Mouse (Mus musculus) A20 (cell line): Measurements from ENCODE around the gene Marc1.
A peak's percentile ranks its signal among the peaks of the same experiment; 100 is the strongest.

Source experiments
- DNase-seq: peaks from one replicate; pipeline ENCODE4 v3.0.0-alpha.2; 2011; ENCODE audit warnings: low read depth, low spot score

The Marc1 gene

DNA sequence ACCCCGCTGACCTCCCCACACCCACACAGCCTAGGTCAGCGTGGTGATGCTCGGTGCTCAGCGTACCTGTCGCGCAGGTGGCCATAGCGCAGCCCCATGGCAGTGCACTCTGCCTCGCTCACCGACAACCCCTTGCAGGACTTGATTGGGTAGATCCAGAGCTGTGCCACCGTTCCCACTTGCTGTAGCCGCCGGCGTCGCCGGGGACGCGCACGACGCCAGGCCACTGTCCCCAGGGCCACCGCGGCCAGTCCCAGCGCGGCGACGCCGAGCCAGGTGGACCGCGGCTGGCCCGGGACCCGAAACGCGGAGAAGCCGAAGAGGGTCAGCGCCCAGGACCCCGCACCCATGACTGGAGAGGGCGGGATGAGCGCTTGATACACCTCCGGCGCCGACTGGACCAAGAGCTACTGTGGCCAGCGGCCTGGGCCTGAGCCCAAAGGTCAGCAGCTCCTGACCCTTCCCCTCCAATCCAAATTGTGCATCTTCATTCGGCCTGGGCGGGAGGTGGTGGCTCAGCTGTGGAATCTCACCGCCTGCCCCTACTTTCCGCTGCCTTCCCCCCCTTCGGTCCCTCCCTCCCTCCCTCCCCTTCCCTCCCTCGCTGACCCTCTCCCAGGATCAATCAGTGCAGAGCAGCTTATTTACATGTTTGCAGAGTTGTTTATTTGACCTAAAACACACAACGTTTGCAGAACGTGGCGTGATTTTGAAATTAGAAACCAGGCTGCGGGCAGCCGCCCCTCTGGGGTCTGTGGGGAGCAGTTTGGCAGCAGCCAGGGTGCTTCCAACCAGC, at the start of gene Marc1:
TSS of gene Marc1 (minus strand) at position 534 of the 796 bp plus-strand sequence.
- DNase-seq: no peak

DNA sequence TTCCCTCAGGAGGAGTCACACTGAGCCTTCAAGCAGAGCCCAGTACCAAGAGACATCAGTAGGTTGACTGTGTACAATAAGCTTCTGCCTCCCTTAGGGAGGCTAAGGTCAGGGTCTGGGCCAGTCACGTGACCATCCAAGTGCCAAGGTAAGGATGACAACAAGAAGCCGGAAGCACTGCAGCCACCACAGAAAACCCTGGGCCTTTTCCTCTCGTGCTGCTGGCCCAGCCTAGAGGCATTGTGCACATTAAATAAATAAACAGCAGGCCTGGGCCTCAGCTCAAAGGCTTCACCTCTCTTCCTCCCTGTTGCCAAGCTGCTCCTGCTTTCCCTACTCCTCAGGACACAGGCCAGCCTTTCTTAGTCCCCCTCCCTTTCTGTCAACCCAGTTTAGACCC, 49.2 kb upstream of the Marc1 start:
- no peak for DNase-seq

DNA sequence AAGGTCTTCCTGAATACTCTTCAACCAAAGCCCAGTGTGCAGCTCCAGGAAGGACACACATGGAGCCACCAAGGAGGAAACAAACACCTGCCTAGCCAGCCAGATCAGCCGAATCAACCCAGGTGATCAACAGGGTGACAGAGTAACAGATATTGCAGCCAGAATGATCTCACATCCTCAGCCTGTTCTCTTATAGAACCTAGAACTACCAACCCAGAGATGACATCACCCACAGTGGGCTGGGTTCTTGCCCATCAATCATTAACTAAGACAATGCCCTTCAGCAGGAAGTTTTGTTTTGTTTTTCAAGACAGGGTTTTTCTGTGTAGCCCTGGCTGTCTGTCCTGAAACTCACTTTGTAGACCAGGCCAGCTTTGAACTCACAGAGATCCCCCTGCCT, 47.1 kb upstream of the Marc1 start:
- no peak for DNase-seq

DNA sequence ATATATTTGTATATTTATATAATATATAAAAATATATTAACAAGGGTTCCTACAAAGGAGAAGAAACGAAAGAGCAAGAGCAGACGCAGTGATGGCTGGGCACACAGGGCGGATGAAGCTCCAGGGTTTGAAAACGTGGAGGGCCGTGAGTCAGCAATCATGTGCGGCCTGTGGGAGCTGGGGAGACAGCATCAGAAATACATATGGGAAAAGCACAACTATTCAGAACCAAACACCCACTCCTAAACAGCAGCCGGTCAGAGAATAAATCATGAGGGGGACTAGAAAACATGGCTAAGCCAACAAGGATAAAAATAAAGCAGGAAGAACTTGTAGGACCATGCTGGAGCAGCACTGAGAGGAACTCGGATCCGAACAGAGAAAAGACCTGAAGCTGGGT, 46.1 kb upstream of the Marc1 start:
- DNase-seq: no peak

DNA sequence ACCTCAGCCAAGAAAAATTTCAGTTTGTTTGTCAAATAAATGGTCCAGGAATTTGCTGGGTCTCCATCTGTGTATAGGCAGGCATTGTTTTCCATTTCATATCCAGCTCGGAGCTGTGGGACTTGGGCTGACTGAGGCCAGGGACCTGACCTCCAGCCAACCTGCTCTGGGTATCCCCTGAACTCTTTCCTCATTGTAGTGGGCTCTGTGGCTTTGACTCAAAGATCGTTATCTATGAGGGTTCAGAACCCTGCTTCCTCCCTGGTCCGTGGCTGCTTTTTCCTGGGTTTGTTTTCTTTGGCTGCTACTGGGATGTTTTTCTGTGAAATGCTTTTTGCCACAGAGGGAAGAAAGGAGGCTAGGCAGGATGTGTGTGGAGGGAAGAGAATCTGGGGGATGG, 42.8 kb upstream of the Marc1 start:
- DNase-seq: no peak

DNA sequence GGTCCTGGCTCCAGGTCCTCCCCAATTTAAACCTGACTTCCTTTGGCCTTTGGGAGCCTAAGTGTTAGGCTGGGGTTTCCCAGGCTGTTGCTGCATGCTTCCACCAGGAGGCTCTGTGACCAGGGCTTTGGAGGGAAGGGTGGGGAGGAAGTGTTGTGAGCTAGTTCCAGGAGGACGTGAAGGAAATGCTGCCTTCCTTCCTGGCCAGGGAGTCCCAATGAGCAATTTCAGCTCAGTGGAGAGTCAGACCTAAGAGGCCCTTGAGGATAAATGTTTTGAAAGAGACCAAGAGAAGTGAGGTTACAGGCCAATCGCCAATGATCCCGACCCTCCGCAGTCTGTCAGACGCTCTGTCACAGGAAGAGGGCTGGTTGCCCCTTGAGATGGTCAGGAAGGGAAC, 42.2 kb upstream of the Marc1 start:
- DNase-seq: no peak

DNA sequence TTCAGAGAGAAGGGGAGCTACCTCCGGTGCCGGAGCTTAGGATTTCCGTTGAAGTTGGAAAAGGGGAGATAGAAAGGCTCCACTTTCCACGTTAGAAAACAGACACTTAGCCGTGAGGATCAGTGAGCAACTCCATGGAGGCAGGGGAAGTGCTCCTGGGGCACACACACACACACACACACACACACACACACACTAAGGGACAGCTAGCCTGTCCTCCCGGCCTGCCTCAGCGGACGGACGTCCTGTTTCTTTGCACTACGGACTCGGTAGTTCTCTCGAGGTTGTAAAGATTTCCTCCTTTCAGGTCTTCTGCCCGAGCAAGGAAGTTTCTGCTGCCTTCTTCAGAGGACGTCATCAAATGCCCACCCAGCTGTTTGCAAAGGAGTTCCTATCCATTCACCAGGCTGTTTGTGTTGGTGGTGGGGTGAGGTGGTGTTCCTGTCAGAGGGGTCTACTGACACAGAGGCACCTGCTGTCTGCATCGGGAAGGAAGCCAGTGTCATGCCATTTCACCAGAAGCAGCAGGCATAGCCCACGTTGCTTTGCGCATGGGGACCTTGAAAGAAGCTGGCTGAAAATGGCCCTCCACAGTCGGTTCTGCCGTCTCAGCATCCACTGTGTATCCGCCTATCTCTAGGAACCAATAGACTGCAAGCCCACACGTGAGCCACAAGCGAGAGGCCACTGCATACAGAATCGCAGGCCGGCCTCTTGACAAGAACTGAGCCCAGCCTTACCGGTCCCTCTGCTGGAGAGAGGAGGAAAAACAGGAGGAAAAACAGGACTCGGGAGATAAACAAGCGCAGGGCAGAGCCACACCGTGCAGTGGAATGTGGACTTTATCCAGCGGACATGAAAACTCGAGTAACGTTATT, 40.9 kb upstream of the Marc1 start:
- DNase-seq: peak; percentile 34

DNA sequence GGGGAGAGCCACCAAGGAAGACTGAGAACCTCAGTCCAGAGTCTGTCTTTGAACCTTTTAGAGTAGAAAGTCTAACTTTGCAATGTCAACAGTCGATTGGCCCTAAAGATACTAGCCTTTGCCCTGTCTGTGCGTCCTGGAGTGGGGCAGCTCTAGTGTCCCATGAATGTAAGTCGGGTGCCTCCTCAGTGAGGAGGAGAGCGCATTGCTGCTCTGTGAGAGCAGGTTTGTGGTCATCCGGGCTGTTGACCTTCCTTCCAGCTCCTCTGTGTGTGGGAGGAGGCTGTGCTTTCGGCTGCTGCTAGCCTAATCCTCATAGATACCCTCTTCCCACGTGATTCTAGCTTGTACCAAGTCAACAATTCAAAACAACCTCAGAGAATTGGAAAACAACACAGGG, 40.1 kb upstream of the Marc1 start:
- DNase-seq: no peak

DNA sequence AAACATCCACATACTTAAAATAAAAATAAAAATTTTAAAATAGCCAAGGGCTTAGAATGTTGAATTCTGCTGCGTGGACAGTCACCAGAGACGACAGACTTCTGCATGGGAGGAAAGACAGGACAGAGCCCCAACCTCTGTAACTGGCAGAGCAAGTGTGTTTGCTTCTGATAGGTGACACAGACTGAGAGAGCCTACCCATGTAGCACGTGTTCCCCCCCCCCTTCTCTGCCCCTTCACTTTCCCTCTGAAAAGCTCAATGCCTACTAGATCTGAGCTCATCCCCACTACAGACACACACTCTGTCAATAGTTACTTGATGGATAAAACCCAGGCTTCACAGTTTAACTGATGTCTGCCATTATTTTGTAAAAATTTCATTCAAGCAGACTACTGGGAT, 35.9 kb upstream of the Marc1 start:
- no peak for DNase-seq

DNA sequence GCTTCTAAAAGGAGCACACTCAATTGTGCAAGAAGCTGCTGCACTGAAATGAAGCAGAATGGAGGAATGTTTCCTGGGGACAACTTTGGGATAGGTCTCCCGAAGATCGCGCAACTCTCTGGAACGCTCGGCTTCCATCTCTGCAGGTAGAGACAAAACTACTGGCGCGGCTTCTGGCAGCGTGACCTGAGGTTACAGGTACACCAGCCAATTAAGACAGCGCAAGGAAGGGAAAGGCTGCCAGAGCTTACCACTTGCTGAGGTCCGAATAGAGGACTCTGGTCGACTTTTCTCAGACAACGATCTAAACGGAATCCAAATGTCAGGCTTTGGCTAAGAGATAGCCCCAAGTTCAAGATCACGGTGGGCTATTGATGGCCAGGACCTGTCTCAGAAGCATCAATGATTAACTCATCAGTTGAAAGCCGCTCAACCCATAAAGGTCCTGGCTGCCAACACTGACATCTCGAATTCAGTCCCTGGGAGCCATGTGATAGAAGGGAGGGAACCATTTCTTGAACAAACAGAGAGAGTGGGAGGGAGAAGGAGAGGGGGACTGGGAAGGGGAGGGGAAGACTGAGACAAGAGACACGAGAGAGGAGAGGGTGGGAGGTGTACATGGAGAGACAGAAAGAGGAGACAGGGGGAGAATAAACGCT, 35.1 kb upstream of the Marc1 start, which contains the start of gene Marc2:
TSS of gene Marc2 (minus strand) at position 360 of the 659 bp plus-strand sequence.
- DNase-seq: no peak

DNA sequence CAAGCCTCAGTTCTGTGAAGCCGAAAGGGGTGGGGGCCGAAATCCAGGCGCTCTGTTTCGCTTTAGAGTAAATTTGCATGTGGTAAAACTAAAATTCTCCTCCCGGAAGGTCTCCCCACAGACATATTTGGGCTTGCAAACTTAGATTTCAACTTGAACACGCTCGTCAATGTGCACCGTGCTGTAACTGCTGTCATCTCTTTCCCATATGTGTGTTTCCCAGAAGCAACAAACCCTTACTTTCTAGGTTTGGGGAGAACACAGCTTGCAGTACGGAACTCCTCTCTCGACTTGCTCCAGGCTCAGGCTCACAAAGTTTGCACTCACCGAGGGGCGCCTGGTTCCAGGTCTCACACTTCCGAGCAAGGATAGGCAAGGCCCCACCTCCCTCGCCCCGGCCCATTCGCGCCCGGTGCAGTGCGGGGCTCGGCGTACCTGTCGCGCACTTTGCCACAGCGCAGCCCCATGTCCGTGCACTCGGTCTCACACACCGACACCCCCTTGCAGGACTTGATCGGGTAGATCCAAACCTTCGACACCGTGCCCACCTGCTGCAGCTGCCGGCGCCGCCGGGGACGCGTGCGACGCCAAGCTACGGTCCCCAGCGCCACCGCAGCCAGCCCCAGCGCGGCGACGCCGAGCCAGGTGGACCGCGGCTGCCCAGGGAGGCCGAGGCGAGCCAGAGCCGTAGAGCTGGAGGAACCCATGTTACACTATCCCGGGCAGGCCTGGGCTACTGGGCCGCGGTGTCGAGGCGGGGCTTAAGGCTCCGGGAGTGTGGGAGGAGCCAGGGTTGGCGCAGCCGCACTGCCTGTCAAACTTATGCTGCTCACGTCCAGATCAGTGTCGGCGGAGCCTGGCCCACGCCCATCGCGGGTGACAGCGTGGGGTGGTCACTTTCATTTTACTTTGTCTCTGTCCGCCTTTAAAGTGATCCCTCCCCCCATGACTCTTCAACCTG, 34.3 kb upstream of the Marc1 start:
- peak; percentile 92 for DNase-seq

DNA sequence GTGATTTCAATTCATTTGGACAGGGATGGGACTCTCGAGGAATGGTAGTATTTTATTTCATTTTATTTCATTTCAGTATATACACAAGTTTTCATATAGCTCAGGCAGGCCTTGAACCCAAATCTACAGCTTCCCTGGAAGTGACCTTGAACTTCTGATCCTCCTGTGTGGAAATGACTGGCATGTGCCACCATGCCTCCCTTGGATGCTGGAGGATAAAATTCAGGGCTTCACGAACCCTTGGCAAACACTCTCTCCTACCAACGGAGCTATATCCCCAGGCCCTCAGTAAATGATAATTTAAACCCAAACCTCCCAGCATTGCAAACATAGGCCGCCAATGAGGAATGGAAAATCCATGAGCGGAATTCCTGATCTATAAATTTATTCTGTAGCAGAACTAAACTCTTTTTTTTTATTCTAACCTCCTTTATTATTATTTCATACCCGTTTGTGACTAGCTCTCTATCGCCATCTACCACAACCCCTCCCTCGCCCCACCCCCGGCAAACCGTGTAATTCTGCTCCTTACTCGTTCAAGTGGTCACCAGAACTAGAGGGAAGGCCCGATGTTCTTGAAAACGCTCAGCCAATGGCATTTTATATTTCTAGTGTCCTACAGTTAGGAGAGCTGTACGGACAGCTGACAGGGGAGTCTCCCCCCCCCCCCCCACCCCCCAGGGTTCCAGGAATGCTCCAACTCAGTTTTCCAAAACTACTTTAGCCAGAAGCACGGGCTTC, 33.4 kb upstream of the Marc1 start:
- DNase-seq: peak; percentile 62

DNA sequence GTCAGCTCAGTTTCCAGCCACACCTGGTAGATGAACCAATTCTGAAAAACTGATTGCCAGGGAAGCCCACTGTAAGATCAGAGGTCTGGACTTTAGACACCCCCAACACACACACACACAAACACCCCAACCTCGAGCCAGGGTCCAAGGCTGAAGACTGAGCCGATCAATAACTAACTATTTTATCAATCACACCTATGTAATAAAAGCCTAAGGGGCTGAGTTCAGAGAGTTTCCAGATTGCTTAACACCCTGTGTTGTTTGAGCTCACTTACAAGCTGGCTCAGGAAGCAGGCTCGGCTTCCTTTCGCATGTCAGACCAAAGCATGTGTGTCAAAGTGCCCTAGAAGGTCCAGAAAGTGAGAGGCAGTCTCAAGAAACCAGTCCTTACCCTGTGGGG, 26.5 kb upstream of the Marc1 start:
- no peak for DNase-seq

DNA sequence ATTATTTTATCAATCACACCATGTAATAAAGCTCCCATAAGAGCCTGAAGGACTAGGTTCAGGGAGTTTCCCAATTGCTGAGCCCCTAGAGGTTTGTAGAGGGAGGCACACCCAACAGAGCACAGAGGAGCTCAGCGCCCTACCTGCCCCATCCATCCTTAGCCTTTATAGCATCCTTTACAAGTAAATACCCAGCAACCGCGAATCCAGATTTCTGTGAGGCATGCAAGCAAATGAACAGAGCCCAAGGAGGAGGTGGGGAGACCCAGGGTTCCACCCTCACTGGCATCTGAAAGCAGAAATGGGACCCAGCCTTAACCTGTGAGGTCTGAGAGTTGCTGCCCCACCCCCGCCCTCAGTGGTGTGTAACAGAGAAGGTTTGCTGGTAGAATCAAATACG, 25.2 kb upstream of the Marc1 start:
- peak; percentile 15 for DNase-seq

DNA sequence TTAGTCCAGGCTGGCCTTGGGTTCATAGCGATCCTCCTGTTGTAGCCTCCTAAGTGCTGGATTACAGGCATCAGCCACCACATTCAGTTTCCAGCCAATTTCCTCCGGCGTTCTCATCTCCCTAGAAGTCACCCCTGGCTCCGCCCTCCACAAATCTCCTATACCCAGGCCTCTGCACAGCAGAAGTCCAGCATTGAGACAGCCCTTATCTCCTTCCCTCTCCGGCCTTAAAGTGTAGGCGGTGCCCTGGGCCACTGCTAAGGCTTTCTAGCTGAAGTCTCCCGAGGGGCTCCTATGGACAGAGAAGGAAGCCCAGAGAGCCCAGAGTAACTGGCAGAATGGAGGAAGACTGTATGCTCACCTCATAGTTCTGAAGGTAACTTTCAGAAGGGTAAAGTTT, 22.4 kb upstream of the Marc1 start:
- DNase-seq: no peak

DNA sequence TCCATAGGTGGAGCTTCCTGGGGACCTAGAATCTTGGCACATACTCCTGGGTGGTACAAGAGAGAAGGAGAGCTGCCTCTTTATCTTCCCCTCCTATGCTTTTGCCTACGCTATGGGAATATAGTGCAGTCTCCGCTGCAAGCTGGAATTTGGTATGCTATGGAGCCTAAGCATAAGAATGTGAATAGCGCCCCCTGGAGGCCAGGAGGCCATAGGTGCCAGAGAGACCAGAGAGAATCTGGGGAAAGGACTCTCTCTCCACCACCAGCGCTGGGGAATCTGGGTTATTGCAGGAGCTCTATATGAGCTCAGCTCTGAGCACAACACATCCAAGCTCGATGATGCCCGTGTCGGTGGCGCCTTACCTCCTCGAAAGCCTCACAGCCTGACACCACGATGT, 21.1 kb upstream of the Marc1 start:
- peak; percentile 20 for DNase-seq

DNA sequence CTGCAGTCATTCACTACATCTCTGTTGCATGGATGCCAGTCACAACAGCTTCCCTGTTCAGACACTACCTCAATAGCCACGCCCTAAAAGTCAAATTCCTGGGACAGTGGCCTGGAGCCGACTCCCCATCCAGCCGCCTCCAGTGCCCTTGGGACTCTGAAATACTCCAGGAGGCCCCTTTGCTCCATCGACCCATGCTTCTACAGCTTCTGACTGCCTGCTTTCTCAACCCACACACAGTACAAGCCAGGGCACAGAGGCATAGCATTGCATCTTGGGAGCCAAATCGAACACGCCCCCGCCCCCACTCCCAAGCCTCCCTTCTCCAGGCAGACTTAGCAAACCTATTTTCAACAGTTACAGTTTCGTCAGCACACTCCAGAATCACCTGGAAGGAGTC, 18.8 kb upstream of the Marc1 start:
- no peak for DNase-seq

DNA sequence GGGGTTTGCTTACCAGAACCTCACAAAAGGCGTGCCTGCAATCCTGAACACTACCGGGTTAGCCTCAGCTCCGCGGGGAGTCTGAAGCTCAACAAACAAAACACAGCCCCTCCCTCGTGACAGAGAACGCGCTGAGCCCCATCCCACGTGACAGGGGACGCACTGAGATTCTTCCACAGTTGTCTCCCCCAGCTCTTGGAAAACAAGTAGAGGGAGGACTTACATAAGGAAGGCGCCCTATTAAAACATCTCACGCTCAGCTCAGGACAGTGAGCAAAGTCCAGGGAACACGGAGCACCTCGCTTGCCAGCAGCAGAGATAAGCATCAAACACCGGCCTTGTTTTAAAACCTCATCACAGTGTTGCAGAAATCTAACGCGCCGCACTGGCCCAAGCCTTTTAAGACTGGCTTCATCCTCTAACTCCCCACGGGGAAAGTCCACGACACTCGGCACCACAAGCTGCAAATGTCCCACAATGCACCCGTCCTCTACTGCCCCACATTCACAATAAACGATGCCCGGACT, 16.1 kb upstream of the Marc1 start:
- DNase-seq: no peak

DNA sequence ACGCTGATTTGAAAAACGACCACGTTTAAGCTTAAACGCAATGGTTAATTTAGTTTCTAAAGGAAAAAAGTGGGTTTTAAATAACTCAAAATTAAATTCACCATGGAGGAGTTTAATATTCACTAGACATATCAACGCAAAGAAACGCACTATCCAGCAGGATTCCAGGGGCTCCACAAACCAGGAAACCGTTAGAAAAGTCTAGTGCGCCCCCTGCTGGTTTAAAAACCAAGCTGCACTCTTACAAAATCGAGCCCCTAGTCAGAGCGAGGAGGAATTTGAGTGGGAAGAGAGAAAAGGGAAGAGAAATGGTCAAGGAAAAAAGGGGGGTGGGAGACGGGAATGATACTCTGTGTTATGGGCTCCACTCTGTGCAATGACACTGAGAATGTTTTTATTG, 14.0 kb upstream of the Marc1 start:
- peak; percentile 42 for DNase-seq

DNA sequence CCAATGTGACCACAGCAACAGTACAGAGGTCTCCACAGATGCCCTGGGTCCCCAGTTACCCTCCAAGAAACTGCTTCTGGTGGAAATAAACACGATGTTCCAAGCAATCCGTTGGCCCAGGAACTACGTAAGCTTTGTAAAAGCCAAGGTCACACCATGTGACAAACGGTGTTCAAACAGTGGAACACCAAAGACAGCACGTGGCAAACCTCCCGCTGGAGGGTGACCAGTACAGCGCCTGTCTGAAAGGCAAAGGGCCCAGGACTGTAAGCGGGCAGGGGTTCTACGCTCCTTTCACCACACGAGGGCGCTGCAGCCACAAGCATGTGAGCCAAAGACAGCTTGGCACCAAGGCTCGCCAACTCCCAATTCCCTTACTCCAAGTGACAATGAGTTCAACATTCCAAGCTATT, 13.3 kb upstream of the Marc1 start:
- DNase-seq: peak; percentile 89
